Mouse (Mus musculus) gastrocnemius, postnatal 10 days (tissue): ENCODE data around the gene Slfn14. TPM values are rescaled to one million over a fixed set of nuclear protein-coding genes. Genes with fewer than 3 reads are reported as not detected.
"Not testable (repeated sequence)": the region's sequence is repeated elsewhere in the genome, so short reads cannot be mapped to it uniquely, and the experiment has no call there.

Source experiments
- DNase-seq: peaks from one replicate; pipeline ENCODE4 v3.0.0; 2021; ENCODE audit warnings: mixed read lengths
- total RNA-seq, 2 experiments: library from RNA; stranded (reverse); gene quantifications; 2 replicates each; pipeline ENCODE4 v1.2.3; 2021

Gene Slfn14
- total RNA-seq, 2 experiments from 2014 or later = 0.47 TPM; not detected in 1

- no peak for DNase-seq
Observed at GRCm38 (mm10) chr11:83282084-83282483, 4.4 kb downstream of the Slfn14 start.

- no peak for DNase-seq
Observed at GRCm38 (mm10) chr11:83279691-83280090, 6.8 kb downstream of the Slfn14 start.

- DNase-seq = no peak
Observed at GRCm38 (mm10) chr11:83279024-83279423, 7.5 kb downstream of the Slfn14 start.

- peak; percentile 14 for DNase-seq
Observed at GRCm38 (mm10) chr11:83276251-83276650, 10.3 kb downstream of the Slfn14 start.

- DNase-seq = no peak
Observed at GRCm38 (mm10) chr11:83271951-83272843, 14.3 kb downstream of the Slfn14 start.

GRCm38 (mm10) chr11:83271151-83271950, 15.2 kb downstream of the Slfn14 start:
- peak; percentile 69 for DNase-seq

- DNase-seq = no peak
Observed at GRCm38 (mm10) chr11:83270842-83271150, 15.7 kb downstream of the Slfn14 start.

GRCm38 (mm10) chr11:83263146-83263545, 23.4 kb downstream of the Slfn14 start:
- DNase-seq = no peak

- no peak for DNase-seq
Observed at GRCm38 (mm10) chr11:83262673-83263072, 23.9 kb downstream of the Slfn14 start.

- DNase-seq = not testable (repeated sequence)
Observed at GRCm38 (mm10) chr11:83257211-83257610, 29.3 kb downstream of the Slfn14 start.

- DNase-seq = no peak
Observed at GRCm38 (mm10) chr11:83239811-83240210, 46.7 kb downstream of the Slfn14 start.

GRCm38 (mm10) chr11:83238389-83238788, 48.1 kb downstream of the Slfn14 start:
- no peak for DNase-seq

GRCm38 (mm10) chr11:83237390-83237789, 49.1 kb downstream of the Slfn14 start:
- not testable (repeated sequence) for DNase-seq

- DNase-seq = not testable (repeated sequence)
Observed at GRCm38 (mm10) chr11:83233621-83234020, 52.9 kb downstream of the Slfn14 start.

- DNase-seq = no peak
Observed at GRCm38 (mm10) chr11:83230966-83231365, 55.6 kb downstream of the Slfn14 start.

GRCm38 (mm10) chr11:83227926-83228723, 58.4 kb downstream of the Slfn14 start:
- DNase-seq = no peak

- DNase-seq = no peak
Observed at GRCm38 (mm10) chr11:83225371-83225960, 61.1 kb downstream of the Slfn14 start.

Other genes starting within 250 kb of the Slfn14 start
- gene Slfn2, start 221.6 kb downstream of the Slfn14 start, total RNA-seq = 1 to 10 TPM; 1.3 to 2.3 TPM
- gene Slfn1, start 169.9 kb downstream of the Slfn14 start, total RNA-seq = under 1 TPM in 1 of 2 experiments, not detected in 1; 0.18 TPM
- gene Slfn4, start 111.5 kb downstream of the Slfn14 start, total RNA-seq = under 1 TPM in 1 of 2 experiments, not detected in 1; 0.16 TPM
- gene Slfn3, start 95.4 kb downstream of the Slfn14 start, total RNA-seq = 1 to 10 TPM in 1 of 2 experiments, under 1 TPM in 1; 0.97 to 1.1 TPM
- gene Ap2b1, start 12.3 kb upstream of the Slfn14 start, total RNA-seq = 10 to 100 TPM; 39.7 to 49.1 TPM
- gene Pex12, start 15.9 kb upstream of the Slfn14 start, total RNA-seq = 10 to 100 TPM; 14.5 to 19.2 TPM
- gene Rasl10b, start 122.4 kb upstream of the Slfn14 start, total RNA-seq = under 1 TPM; 0.75 to 0.81 TPM
- not detected for gene Gas2l2, start 142.7 kb upstream of the Slfn14 start, total RNA-seq
- gene 1700020L24Rik, start 151.0 kb upstream of the Slfn14 start, total RNA-seq = under 1 TPM in 1 of 2 experiments, not detected in 1; 0.29 TPM
- gene Mmp28, start 176.3 kb upstream of the Slfn14 start, total RNA-seq = 1 to 10 TPM; 3.7 to 4.6 TPM
- 10 to 100 TPM; 21.1 to 29.7 TPM for gene Taf15, start 186.4 kb upstream of the Slfn14 start, total RNA-seq
- not detected for gene Heatr9, start 235.4 kb upstream of the Slfn14 start, total RNA-seq
- gene Ccl5, start 243.8 kb upstream of the Slfn14 start, total RNA-seq = not detected